Mouse (Mus musculus) embryonic fibroblast, embryonic 13.5 days (primary cell): ENCODE data around the gene Ttf1.

Experiments
- CTCF ChIP-seq: IDR thresholded peaks from 2 replicates; pipeline ENCODE4 v1.5.1; 2011; ENCODE audit warnings: mild to moderate bottlenecking, control low read depth, low read length, moderate library complexity, borderline replicate concordance; ENCODE audit not compliant: insufficient read depth
- POLR2A ChIP-seq: IDR thresholded peaks from 2 replicates; pipeline ENCODE4 v1.6.1; 2011; ENCODE audit warnings: low read depth, mild to moderate bottlenecking, control low read depth, low read length, moderate library complexity

DNA sequence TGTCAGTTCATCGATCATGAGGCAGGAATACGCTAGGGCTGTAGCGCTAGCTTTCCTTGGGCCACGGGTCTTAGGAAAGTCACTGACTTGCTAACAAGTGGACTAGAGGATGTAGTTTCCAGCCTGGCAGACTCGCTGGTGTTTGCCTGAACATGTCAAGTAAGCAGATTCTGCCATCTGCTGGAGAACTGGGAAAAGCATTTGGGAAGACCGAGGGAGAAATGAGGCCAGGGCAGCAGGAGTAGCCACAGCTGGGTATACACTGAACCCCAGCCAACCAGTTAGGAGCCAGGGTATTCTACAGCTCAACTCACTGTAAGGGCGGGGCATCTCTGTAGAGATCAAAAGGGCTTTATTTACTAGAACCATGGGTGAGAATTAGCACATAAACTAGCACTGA, 6.3 kb downstream of the Ttf1 start:
- no peak for TF ChIP-seq CTCF
- no peak for TF ChIP-seq POLR2A
